Mouse (Mus musculus) liver, postnatal 0 days (tissue): ENCODE results near the gene Adamts17. TPM values are rescaled to one million over a fixed set of nuclear protein-coding genes. Genes with fewer than 3 reads are reported as not detected.
A peak's percentile ranks its signal among the peaks of the same experiment; 100 is the strongest.

Experiments
- ATAC-seq: fragments of 200-750 bp; cut with Nextera tagmentation; 2 replicates; pipeline ENCODE4 v1.8.0; 2017; ENCODE audit warnings: mild to moderate bottlenecking, moderate library complexity
- DNase-seq: peaks from one replicate; pipeline ENCODE4 v3.0.0-alpha.2; 2016
- H3K27ac ChIP-seq: fragments of 300-500 bp; sonication (generic); 2 replicates; pipeline ENCODE4 v1.5.1; 2014; ENCODE audit warnings: antibody characterized with exemption, moderate library complexity, mild to moderate bottlenecking, low read depth
- H3K27me3 ChIP-seq: fragments of 300-500 bp; sonication (generic); 2 replicates; pipeline ENCODE4 v1.6.1; 2014; ENCODE audit warnings: low read length, control low read depth, mixed read lengths; ENCODE audit not compliant: insufficient read depth
- H3K36me3 ChIP-seq: fragments of 300-500 bp; sonication (generic); replicated peaks from 2 replicates; pipeline ENCODE4 v1.6.1; 2014; ENCODE audit warnings: mild to moderate bottlenecking, control low read depth, low read length, moderate library complexity, mixed read lengths; ENCODE audit not compliant: insufficient read depth
- H3K4me1 ChIP-seq: fragments of 300-500 bp; sonication (generic); 2 replicates; pipeline ENCODE4 v1.6.1; 2014; ENCODE audit warnings: antibody characterized with exemption, mild to moderate bottlenecking, control low read depth; ENCODE audit not compliant: insufficient read depth
- H3K4me2 ChIP-seq: fragments of 300-500 bp; sonication (generic); 2 replicates; pipeline ENCODE4 v1.6.1; 2014; ENCODE audit warnings: low read depth, mild to moderate bottlenecking, low read length, moderate library complexity, mixed read lengths
- H3K4me3 ChIP-seq: fragments of 300-500 bp; sonication (generic); 2 replicates; pipeline ENCODE4 v1.5.1; 2014; ENCODE audit warnings: low read depth, low read length
- H3K9ac ChIP-seq: fragments of 300-500 bp; sonication (generic); replicated peaks from 2 replicates; pipeline ENCODE4 v1.6.1; 2014; ENCODE audit warnings: mild to moderate bottlenecking, moderate library complexity
- H3K9me3 ChIP-seq: fragments of 300-500 bp; sonication (generic); 2 replicates; pipeline ENCODE4 v1.6.1; 2016; ENCODE audit warnings: mild to moderate bottlenecking, control low read depth, low read length, mixed read lengths
- CTCF ChIP-seq: sonication (generic); IDR thresholded peaks from 2 replicates; pipeline ENCODE4 v1.5.1; 2016; ENCODE audit warnings: antibody characterized with exemption, low read depth
- EP300 ChIP-seq: IDR thresholded peaks from 2 replicates; pipeline ENCODE4 v1.6.1; 2016; ENCODE audit warnings: antibody characterized with exemption, low read depth, mild to moderate bottlenecking
- WGBS: fragments of 180-500 bp; shearing (Covaris S2); extraction: QIAGEN DNeasy Blood & Tissue Kit; methylation state at CpG from one replicate; pipeline ENCODE4 v1.1.7; 2014; ENCODE audit not compliant: insufficient replicate concordance; 5-methylcytosine and 5-hydroxymethylcytosine counted together
- polyA plus RNA-seq: library from polyadenylated mRNA; unstranded; fragments of >200 nt; fragmentation: Nextera tagmentation; extraction: Ambion mirVana; gene quantifications from 2 replicates; pipeline ENCODE4 v1.2.1, GENCODE M21; 2015

Gene Adamts17
- polyA plus RNA-seq, 1 experiment from 2014 or later = 0.05 TPM

DNA sequence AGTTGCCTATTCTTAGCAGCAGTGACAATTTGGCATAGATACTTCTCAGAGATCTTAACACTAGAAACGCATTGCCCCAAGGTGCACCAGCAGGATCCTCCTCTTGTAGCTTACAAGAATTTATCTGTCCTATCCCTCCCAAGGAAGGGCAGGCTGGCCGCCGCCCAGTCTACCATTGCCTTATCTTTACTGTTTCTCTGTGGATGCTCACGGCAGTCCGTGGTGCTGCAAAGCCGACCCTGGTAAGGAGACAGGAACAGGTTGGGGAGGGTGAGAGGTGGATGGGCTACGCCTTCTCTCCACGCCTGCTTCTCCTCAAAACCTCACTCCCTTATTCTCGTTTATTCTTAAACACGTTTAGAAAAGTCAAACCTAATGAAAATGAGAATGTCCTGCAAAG lies 195.7 kb downstream of the Adamts17 start:
- H3K4me1 ChIP-seq = no peaks in the 10 kb centered on the region
- H3K9me3 ChIP-seq = no peaks in the 10 kb centered on the region
- WGBS = 62% methylated on average over 10 of the region's 10 CpGs
- DNase-seq = no peak
- no peak overlapping the region for H3K27ac ChIP-seq
- no peaks in the 10 kb centered on the region for H3K36me3 ChIP-seq
- no peak overlapping the region for H3K4me3 ChIP-seq
- H3K4me2 ChIP-seq = no peak overlapping the region
- TF ChIP-seq CTCF (no peak), EP300 (no peak)
- ATAC-seq = no peak
- H3K27me3 ChIP-seq = no peaks in the 10 kb centered on the region
- no peak overlapping the region for H3K9ac ChIP-seq

DNA sequence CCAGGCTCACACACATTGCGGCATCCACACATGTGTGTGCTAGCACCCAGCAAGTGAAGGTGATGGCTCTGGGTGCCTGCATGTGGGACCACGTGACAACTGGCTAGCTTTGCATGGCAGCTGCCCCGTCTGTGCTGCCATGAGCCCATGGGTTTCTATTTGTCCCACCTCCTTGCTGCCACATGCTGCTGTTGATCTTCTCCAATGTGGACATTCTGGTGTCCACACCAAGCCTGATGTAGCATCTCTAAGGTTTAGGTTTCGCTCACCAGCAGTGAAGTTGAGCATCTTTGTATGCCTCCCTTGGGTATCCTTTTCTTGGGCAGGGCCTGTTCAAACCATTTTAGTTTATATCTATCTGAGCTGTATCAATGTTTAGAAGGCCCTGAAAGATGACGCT lies 196.1 kb downstream of the Adamts17 start:
- H3K36me3 ChIP-seq = no peaks in the 10 kb centered on the region
- no peaks in the 10 kb centered on the region for H3K4me1 ChIP-seq
- DNase-seq (peak; percentile 7), ATAC-seq (no peak)
- no peak overlapping the region for H3K4me3 ChIP-seq
- no peak overlapping the region for H3K27ac ChIP-seq
- no peaks in the 10 kb centered on the region for H3K9me3 ChIP-seq
- 75% methylated on average over 5 of the region's 5 CpGs for WGBS
- no peak for TF ChIP-seq CTCF
- no peak for TF ChIP-seq EP300
- no peak overlapping the region for H3K9ac ChIP-seq
- no peak overlapping the region for H3K4me2 ChIP-seq
- no peaks in the 10 kb centered on the region for H3K27me3 ChIP-seq

GRCm38 (mm10) chr7:67036502-67037485 lies 197.3 kb downstream of the Adamts17 start:
- TF ChIP-seq CTCF = no peak
- no peak for TF ChIP-seq EP300
- no peaks in the 10 kb centered on the region for H3K9me3 ChIP-seq
- H3K27me3 ChIP-seq = no peaks in the 10 kb centered on the region
- ATAC-seq = no peak
- 77% methylated on average over 5 of the region's 5 CpGs for WGBS
- H3K36me3 ChIP-seq = no peaks in the 10 kb centered on the region
- H3K4me2 ChIP-seq = no peak overlapping the region
- no peak overlapping the region for H3K27ac ChIP-seq
- H3K4me3 ChIP-seq = no peak overlapping the region
- no peak overlapping the region for H3K9ac ChIP-seq
- no peak for DNase-seq
- H3K4me1 ChIP-seq = no peaks in the 10 kb centered on the region

- H3K4me2 ChIP-seq = no peak overlapping the region
- DNase-seq = no peak
- WGBS = 76% methylated on average over 4 of the region's 4 CpGs
Observed at GRCm38 (mm10) chr7:67037726-67038520, 198.4 kb downstream of the Adamts17 start.

DNA sequence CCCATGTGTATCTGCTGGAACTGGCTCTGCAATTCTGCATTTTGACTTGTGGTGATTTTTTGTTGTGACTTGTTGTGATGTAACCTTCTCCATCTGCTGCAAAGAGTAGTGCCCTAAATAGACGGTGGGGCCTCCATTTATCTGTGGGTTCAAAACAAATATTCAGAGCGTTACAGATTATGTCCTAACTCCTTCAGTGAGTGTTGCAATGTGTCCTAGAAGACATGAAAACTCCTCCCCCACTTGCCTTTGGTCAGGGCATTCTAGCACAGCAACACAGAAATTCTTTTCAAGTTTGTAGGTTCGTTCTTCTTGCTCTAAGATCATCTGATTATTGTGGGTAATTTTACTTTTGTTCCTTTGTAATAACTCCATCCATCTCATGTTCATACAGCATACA lies 199.6 kb downstream of the Adamts17 start:
- H3K4me2 ChIP-seq = no peak overlapping the region
- H3K27me3 ChIP-seq = no peaks in the 10 kb centered on the region
- H3K4me1 ChIP-seq = no peaks in the 10 kb centered on the region
- H3K27ac ChIP-seq = no peak overlapping the region
- 31% methylated on average over 3 of the region's 3 CpGs for WGBS
- ATAC-seq = no peak
- no peak overlapping the region for H3K9ac ChIP-seq
- H3K4me3 ChIP-seq = no peak overlapping the region
- DNase-seq = no peak
- no peaks in the 10 kb centered on the region for H3K9me3 ChIP-seq
- no peaks in the 10 kb centered on the region for H3K36me3 ChIP-seq
- TF ChIP-seq CTCF (no peak), EP300 (no peak)

More at GRCm38 (mm10) chr7:67037726-67038520, 198.4 kb downstream of the Adamts17 start:
- Histone ChIP-seq H3K9me3 (no peaks in the 10 kb centered on the region), H3K36me3 (no peaks in the 10 kb centered on the region), H3K4me1 (no peaks in the 10 kb centered on the region), H3K4me3 (no peak overlapping the region), H3K9ac (no peak overlapping the region), H3K27ac (no peak overlapping the region), H3K27me3 (no peaks in the 10 kb centered on the region)
- no peak for ATAC-seq
- TF ChIP-seq EP300 (no peak), CTCF (no peak)

DNA sequence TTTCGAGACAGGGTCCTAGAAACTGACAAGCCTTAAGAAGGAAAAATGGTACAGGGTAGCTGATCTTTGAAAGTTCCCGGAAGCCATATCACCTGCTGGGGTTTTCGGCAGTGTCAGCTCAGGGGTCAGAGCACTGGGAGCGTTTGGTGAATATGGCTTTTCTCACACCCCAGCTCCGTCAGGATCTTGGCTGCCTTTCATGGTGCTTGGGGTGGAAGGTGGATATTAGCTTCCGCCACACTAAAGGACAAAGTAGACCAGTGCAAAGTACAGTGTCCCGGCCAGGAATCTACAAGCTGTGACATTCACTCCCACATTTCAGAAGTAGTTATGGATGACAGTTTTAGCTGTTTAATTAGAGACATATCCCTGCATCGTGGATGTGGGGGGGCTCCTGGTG lies 200.3 kb downstream of the Adamts17 start:
- H3K27ac ChIP-seq = no peak overlapping the region
- H3K4me3 ChIP-seq = no peak overlapping the region
- H3K27me3 ChIP-seq = no peaks in the 10 kb centered on the region
- no peaks in the 10 kb centered on the region for H3K9me3 ChIP-seq
- ATAC-seq = no peak
- no peak overlapping the region for H3K4me2 ChIP-seq
- H3K36me3 ChIP-seq = no peaks in the 10 kb centered on the region
- no peak overlapping the region for H3K9ac ChIP-seq
- TF ChIP-seq EP300 = no peak
- TF ChIP-seq CTCF = no peak
- 63% methylated on average over 8 of the region's 8 CpGs for WGBS
- no peaks in the 10 kb centered on the region for H3K4me1 ChIP-seq
- DNase-seq = no peak
